8 mouse cellular contexts compared by ENCODE assay signal in genomic region chr15:8659483-8659971, GRCm38 (mm10). TPM values are rescaled to one million over a fixed set of nuclear protein-coding genes. Genes with fewer than 3 reads are reported as not detected.
DNase-seq lines count a peak whose midpoint lies in the region; ATAC-seq lines count a peak whose summit lies in the region.

No protein-coding gene starts in this region.

- 43% methylated on average over 8 of the region's 8 CpGs for WGBS in heart, embryonic 12.5 days
- WGBS in forebrain, embryonic 11.5 days = 5% methylated on average over 8 of the region's 8 CpGs
- WGBS in limb, embryonic 13.5 days = 15% methylated on average over 8 of the region's 8 CpGs

- H3K27ac ChIP-seq in heart, embryonic 12.5 days (ENCODE audit: poor library complexity, severe bottlenecking) = peak overlapping the region; percentile 80
- peak overlapping the region; percentile 81 for H3K27ac ChIP-seq in forebrain, embryonic 11.5 days (ENCODE audit: low read depth, low read length)
- H3K27ac ChIP-seq in limb, embryonic 13.5 days = peak overlapping the region; percentile 53

- no peak for DNase-seq in heart, postnatal 14 days
- DNase-seq in R1 (ENCODE audit: low read depth, low spot score) = peak; percentile 81
- peak; percentile 67 for DNase-seq in forebrain, embryonic 11.5 days (ENCODE audit: low spot score)
- DNase-seq in ovary, postnatal 14 days (ENCODE audit: low spot score) = no peak
- no peak for DNase-seq in right cerebral cortex, postnatal 14 days
- DNase-seq in thymus, postnatal 4 days = no peak

- no peak for ATAC-seq in heart, embryonic 12.5 days (ENCODE audit: insufficient number of reproducible peaks, low FRiP score)
- peak; percentile 90 for ATAC-seq in forebrain, embryonic 11.5 days (replicated peaks; ENCODE audit: low FRiP score)
- ATAC-seq in limb, embryonic 13.5 days (ENCODE audit: low FRiP score, low read depth) = peak; percentile 68; the same call in 1 of the 2 replicates

- H3K36me3 ChIP-seq in heart, embryonic 12.5 days = no peaks in the 10 kb centered on the region
- no peaks in the 10 kb centered on the region for H3K36me3 ChIP-seq in forebrain, embryonic 11.5 days (ENCODE audit: control insufficient read depth, insufficient read depth, low read length)
- no peaks in the 10 kb centered on the region for H3K36me3 ChIP-seq in limb, embryonic 13.5 days

- H3K4me3 ChIP-seq in heart, embryonic 12.5 days = no peak overlapping the region
- no peak overlapping the region for H3K4me3 ChIP-seq in forebrain, embryonic 11.5 days (ENCODE audit: low read depth, low read length)
- H3K4me3 ChIP-seq in limb, embryonic 13.5 days = no peak overlapping the region

- H3K4me1 ChIP-seq in heart, embryonic 12.5 days (replicated peaks) = peaks cover 57% of the 10 kb centered on the region
- H3K4me1 ChIP-seq in forebrain, embryonic 11.5 days (replicated peaks; ENCODE audit: control insufficient read depth, insufficient read depth, low read length) = peaks cover 12% of the 10 kb centered on the region
- peaks cover 59% of the 10 kb centered on the region for H3K4me1 ChIP-seq in limb, embryonic 13.5 days

- intact Hi-C loops in heart, postnatal 14 days (cut with DNase I) = no loop called here

- H3K9ac ChIP-seq in heart, embryonic 12.5 days = no peak overlapping the region
- H3K9ac ChIP-seq in forebrain, embryonic 11.5 days (ENCODE audit: low read length) = no peak overlapping the region
- H3K9ac ChIP-seq in limb, embryonic 13.5 days = no peak overlapping the region

- H3K9me3 ChIP-seq in heart, embryonic 12.5 days (replicated peaks) = no peaks in the 10 kb centered on the region
- no peaks in the 10 kb centered on the region for H3K9me3 ChIP-seq in forebrain, embryonic 11.5 days (ENCODE audit: control insufficient read depth, low read length)
- H3K9me3 ChIP-seq in limb, embryonic 13.5 days = no peaks in the 10 kb centered on the region

- H3K27me3 ChIP-seq in heart, embryonic 12.5 days (replicated peaks) = no peaks in the 10 kb centered on the region
- H3K27me3 ChIP-seq in forebrain, embryonic 11.5 days (ENCODE audit: control insufficient read depth, insufficient read depth, low read length) = no peaks in the 10 kb centered on the region
- no peaks in the 10 kb centered on the region for H3K27me3 ChIP-seq in limb, embryonic 13.5 days

- no peak overlapping the region for H3K4me2 ChIP-seq in heart, embryonic 12.5 days
- peak overlapping the region; percentile 6; the same call in 1 of the 2 replicates for H3K4me2 ChIP-seq in forebrain, embryonic 11.5 days (ENCODE audit: low read depth, low read length, severe bottlenecking)
- no peak overlapping the region for H3K4me2 ChIP-seq in limb, embryonic 13.5 days (replicated peaks)

RNA-seq across cellular contexts. Expression of gene Slc1a3, which starts 51.0 kb away (rescaled TPM):
- 19.7 and 19.9 TPM in 2 replicates for polyA plus RNA-seq in heart, embryonic 12.5 days (2016; fragmentation: Nextera tagmentation; extraction: Ambion mirVana)
- total RNA-seq in heart, postnatal 14 days (2021) = 1 to 10 TPM; 1.9 to 3.2 TPM
- 48.7 and 49.3 TPM in 2 replicates for polyA plus RNA-seq in forebrain, embryonic 11.5 days (2014; fragmentation: Nextera tagmentation; extraction: Ambion mirVana)
- polyA plus RNA-seq in limb, embryonic 13.5 days (2015; fragmentation: Nextera tagmentation; extraction: Ambion mirVana) = 39.2 and 39.4 TPM in 2 replicates

Comparison
In these comparisons a context has a peak if more than half of its experiments do, and no peak if none do; other contexts are left out.
1. DNase-seq: peak in R1 (single experiment) and forebrain, embryonic 11.5 days (single experiment); none in heart, postnatal 14 days (0 of 2), ovary, postnatal 14 days (single experiment), right cerebral cortex, postnatal 14 days (single experiment) and thymus, postnatal 4 days (single experiment).
2. Peak in every context shown above with its lines, with median percentiles within 50 percentile points of each other: H3K27ac ChIP-seq.